Mouse (Mus musculus): Measurements from ENCODE around the gene Racgap1. TPM values are rescaled to one million over a fixed set of nuclear protein-coding genes. Genes with fewer than 3 reads are reported as not detected.

Racgap1 gene
- total RNA-seq, 2 experiments from 2014 or later, result 1.9 to 2.4 TPM

- intact Hi-C loops (cut with DNase I), result no loop called here
- DNase-seq, result no peak
These were observed 19.8 kb downstream of the Racgap1 start for GRCm38 (mm10) chr15:99631618-99632017.

- intact Hi-C loops (cut with DNase I), result no loop called here
- DNase-seq, result no peak
These were observed 29.4 kb downstream of the Racgap1 start for GRCm38 (mm10) chr15:99622063-99622462.

DNA sequence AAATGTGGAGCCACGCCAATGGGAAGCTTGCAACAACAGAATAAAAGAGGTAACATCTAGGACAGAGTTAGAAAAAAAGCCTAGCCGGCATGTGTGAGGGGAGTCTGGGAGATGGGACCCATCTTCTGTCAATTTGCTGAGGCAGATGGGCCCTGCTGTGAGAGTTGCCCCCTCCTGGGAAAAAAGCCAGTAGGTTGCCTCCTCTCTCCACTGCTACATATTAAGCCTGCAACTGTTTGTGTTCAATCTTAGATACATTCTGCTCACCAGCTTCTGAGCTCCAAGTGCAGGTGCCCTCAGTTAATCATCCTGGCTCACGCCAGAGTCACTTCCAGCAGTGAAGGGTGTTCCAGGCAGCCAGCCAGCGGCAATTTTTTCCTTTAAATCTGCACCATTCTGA is 31.6 kb downstream of the Racgap1 start:
- intact Hi-C loops (cut with DNase I), result no loop called here
- DNase-seq, result no peak

DNA sequence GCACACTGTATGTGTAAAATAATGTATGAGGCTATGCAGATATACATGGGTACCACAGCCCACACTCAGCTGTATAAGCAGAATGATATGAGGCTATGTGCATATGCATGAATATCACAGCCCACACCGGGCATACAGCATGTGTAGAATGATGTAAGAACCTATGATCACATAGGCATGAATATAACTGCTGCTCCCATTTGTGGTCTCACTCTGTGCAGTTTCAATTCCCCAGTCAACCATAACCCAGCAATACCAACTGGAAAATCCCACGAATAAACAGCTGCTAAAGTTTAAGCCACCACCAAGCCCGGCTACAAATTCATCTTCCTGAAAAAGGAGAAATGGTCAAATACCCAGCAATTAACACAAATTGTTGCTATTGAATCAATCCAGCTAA is 32.9 kb downstream of the Racgap1 start:
- intact Hi-C loops (cut with DNase I), result no loop called here
- no peak for DNase-seq

GRCm38 (mm10) chr15:99615246-99615645 is 36.2 kb downstream of the Racgap1 start:
- DNase-seq, result no peak
- intact Hi-C loops (cut with DNase I), result no loop called here

GRCm38 (mm10) chr15:99614753-99615152 is 36.7 kb downstream of the Racgap1 start:
- no peak for DNase-seq
- intact Hi-C loops (cut with DNase I), result no loop called here

DNA sequence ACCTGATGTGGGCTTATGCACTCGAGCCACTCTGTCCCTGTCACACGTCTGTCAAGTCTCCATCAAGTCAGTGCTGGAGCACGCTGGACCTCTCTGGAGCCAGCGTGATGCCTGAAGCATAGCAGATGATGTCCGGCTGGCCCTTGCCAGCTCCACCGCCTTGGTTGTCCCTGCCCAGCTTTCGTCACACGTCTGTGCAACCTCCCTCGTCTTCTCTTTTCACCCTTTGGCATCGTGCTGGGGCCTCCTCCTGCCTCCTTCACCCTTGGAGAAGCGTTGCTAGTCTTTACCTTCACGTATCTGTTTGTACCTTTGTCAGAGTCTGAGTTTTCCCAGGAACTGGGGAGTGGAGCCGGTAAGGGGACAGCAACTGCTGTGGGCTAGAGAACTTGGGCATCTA is 37.2 kb downstream of the Racgap1 start:
- intact Hi-C loops (cut with DNase I), result no loop called here

DNA sequence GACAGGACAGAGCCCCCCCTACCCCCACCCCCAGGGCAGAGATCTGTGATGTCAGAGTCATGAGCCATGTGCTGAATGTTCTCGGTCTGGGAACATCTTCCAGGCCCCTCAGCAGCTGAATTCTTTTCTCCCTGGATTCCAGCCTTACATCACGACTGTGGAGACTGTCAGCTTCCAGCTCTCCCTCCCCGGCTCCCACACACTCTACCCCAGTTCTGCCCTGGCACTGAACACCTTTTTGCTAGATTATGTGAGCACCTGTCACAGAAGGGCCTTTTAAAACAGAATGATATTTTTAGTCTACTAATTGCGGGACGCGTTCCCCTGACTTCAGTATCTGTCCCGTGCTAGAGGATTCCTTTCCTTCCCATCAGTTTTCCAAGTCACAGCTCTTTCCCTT is 39.9 kb downstream of the Racgap1 start:
- no peak for DNase-seq
- intact Hi-C loops (cut with DNase I), result no loop called here

More for the DNA sequence above, 37.2 kb downstream of the Racgap1 start:
- no peak for DNase-seq

DNA sequence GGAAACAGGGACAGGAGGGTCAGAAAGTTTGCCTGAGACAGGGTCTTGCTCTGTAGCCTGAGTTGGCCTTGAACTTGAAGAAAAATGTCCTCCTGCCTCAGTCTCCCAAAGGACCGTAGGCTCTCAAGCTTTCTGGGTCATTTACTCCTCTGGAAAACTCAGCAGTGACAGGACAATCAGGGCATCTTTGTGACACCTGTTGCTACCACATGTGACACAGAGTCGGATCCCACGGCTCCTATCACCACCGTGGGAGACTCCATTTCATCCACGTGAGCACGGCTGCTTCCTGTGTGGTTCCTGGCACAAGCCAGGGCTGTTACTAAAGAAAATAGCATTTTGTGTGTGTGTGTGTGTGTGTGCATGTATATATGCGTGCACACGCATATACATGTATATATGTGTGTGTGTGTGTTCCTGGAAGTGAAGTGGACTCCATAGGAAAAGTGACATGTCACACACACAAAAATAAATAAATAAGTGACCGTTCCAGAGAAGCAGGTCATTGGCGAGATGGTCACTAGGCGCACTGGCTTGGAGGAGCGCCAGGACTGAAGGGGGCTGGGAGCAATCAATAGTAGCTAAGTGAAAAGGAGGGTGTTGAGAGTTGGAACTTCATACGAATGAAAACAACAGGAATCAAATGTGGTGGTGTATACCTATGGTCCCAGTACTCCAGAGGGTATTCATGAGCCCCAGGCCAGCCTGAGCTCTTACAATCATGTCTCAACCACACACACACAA is 42.9 kb downstream of the Racgap1 start:
- intact Hi-C loops (cut with DNase I), result no loop called here
- DNase-seq, result no peak

DNA sequence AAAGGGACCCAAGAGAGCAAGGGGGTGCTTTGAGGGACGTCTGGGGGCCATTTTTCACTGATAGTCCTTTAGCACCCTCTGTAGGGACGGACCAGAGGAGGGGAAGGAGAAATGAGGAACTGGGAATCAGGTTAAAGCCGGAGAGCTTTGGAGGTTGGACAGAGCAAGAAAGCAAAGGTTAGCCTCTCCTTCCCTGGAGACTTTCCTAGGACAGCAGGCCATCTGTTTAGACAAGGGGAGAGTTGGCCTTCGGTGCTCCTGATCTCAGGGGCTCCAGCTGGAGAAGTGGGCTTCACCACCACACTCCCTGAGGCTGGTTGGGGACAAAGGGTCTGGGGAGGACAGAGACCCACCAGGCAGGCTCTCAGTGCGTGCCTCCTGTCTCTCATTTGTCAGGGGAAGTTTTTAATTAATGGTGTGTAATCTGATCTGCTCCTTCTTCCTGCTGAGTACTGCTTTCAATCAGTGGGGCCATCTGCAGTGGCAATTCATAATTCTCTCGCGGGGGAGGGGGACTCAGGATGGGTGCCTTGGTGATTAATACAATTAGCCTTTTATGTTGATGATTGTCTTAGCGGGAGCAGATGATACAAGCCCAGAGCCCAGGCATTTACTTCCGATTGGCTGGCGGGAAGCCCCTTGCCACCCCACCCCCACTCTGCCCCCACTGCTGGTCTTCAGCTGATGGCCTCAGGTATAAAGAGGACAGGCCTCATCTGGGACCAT is 43.9 kb downstream of the Racgap1 start:
- intact Hi-C loops (cut with DNase I), result no loop called here
- DNase-seq, result no peak

GRCm38 (mm10) chr15:99606515-99606914 is 44.9 kb downstream of the Racgap1 start:
- DNase-seq, result no peak
- intact Hi-C loops (cut with DNase I), result no loop called here

- intact Hi-C loops (cut with DNase I), result no loop called here
- DNase-seq, result no peak
These were observed 45.9 kb downstream of the Racgap1 start for GRCm38 (mm10) chr15:99605595-99605994.

DNA sequence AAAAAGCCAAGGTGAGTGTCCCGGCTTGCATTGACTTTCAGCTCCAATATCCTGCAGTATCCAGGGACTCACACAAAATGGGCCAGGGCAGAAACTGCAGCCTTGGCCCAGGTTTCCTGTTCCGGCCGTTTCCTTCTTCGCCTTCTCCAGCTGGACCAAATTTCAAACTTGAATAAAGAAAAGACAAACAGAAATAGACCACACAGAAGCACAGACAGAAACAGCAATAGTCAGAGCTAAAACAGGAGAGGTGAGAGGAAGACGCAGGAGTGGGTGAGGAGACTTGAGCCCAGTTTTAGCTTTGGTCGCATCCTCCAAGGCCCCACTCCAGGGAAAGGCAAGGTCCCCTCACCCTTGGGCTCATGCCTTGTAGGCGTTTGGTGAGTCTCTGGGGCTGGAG is 48.2 kb downstream of the Racgap1 start:
- intact Hi-C loops (cut with DNase I), result no loop called here
- no peak for DNase-seq

DNA sequence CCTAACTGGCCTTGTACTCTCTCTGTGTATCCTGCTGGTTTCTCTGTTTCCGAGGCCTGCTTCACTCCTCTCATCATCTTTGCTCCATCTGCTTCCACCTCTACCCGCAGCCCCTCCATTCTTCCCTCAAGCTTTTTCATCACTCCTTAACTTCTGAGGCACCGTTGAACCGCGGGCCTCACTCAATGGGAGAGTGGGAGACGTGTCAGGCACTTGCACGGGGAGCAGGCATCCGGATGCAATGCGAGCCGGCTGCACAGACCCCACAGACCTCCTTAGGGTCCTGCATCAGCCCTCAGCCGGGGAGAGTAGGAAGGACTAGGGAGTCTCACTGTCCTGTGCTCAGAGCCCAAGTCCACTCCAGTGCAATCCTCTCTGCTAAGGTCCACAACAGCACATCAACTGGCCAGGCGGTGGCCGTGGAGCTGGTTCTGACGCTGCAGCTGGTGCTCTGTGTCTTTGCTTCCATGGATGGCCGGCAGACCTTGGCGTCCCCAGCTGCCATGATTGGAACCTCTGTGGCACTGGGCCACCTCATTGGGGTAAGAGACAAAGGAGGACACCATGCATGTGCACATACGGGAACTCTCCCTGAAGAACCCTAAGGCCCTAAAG is 49.1 kb downstream of the Racgap1 start:
- DNase-seq, result no peak
- intact Hi-C loops (cut with DNase I), result no loop called here

DNA sequence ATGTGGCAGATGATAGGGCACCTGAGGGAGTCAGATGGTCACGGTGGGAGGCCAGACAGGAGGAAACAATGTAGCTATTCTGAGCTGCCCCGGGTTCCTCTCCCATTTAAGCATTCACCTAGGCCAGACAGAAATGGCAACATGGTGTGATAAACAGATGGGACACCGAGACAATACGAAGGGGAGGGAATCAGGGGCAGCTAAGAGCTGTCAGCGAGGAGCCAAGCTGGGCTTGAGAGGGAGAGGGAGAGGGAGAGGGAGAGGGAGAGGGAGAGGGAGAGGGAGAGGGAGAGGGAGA is 49.7 kb downstream of the Racgap1 start:
- no peak for DNase-seq
- intact Hi-C loops (cut with DNase I), result no loop called here

- intact Hi-C loops (cut with DNase I), result no loop called here
These were observed 50.3 kb downstream of the Racgap1 start, which contains the start of gene Aqp6 for GRCm38 (mm10) chr15:99600986-99601822. Gene Aqp6, plus strand, starts transcription at chr15:99601400.

GRCm38 (mm10) chr15:99599245-99600070 is 52.0 kb downstream of the Racgap1 start:
- intact Hi-C loops (cut with DNase I), result loop anchor here (10.0 kb wide), 1 partner anchor 175 kb away; the partner anchor contains the start of gene Cers5
- no peak for DNase-seq

More at GRCm38 (mm10) chr15:99600986-99601822, 50.3 kb downstream of the Racgap1 start, which contains the start of gene Aqp6:
- DNase-seq, result no peak

DNA sequence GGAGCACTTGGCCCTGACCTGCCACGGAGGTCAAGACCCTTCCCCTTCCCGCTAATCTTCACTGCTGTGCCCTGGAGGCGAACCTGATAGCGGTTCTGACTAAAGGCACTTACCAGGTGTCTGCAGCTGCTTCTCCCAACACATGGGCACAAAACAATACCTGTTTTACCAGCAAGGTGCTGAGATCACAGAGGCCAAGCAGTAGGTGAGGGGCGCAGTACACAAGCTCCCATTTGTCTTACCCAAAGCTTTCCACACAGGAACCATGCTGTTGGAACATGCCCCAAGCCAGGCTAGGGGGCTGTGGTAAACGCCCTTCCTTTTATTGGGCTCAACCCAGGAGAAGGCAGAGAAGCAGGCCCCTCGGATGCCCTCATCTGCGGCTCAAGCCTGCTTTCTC is 53.9 kb downstream of the Racgap1 start:
- intact Hi-C loops (cut with DNase I), result loop anchor here (2.0 to 10.0 kb wide), 2 partner anchors 177 to 313 kb away; partner anchors contain the start of gene Cers5

GRCm38 (mm10) chr15:99596841-99597240 is 54.6 kb downstream of the Racgap1 start:
- intact Hi-C loops (cut with DNase I), result loop anchor here (1.0 to 10.0 kb wide), 4 partner anchors 72 to 314 kb away; partner anchors contain the start of gene Cers5
- DNase-seq, result no peak

More for the DNA sequence above, 53.9 kb downstream of the Racgap1 start:
- no peak for DNase-seq

All from gastrocnemius, postnatal 36 days (tissue).